Mouse (Mus musculus) MEL (cell line): Measurements from ENCODE around the gene Bbs9.

ENCODE experiments used
- CTCF ChIP-seq, 3 experiments: IDR thresholded peaks in 2 of 3; conservative IDR thresholded peaks in 1 of 3; 2 replicates each; pipeline ENCODE4 v1.5.1; 2011 to 2012; ENCODE audit warnings: low read length in 3 of 3, low read depth in 2 of 3, mild to moderate bottlenecking in 2 of 3, improper control_type of control experiment in 1 of 3, inconsistent platforms in 1 of 3, mixed read lengths in 1 of 3, moderate library complexity in 1 of 3; ENCODE audit not compliant: control insufficient read depth in 1 of 3, insufficient read depth in 1 of 3, poor library complexity in 1 of 3, severe bottlenecking in 1 of 3
- ETS1 ChIP-seq: IDR thresholded peaks from 2 replicates; pipeline ENCODE4 v1.6.1; 2012; ENCODE audit warnings: low read depth, mild to moderate bottlenecking, inconsistent platforms, low read length, improper control_type of control experiment, moderate library complexity
- TCF12 ChIP-seq: IDR thresholded peaks from 2 replicates; pipeline ENCODE4 v1.6.1; 2014; ENCODE audit warnings: low read depth, mild to moderate bottlenecking, inconsistent platforms, low read length, improper control_type of control experiment, moderate library complexity

GRCm38 (mm10) chr9:22710032-22710431, 234.5 kb downstream of the Bbs9 start:
- TF ChIP-seq ETS1 (no peak), CTCF (IDR thresholded peaks at IDR 0.05 in 2 of 3, conservative IDR thresholded peaks at IDR 0.05 in 1 of 3; ENCODE audit: control insufficient read depth in 1 of 3, insufficient read depth in 1 of 3, low read depth in 2 of 3, low read length in 3 of 3, poor library complexity in 1 of 3, severe bottlenecking in 1 of 3) (no peak), TCF12 (no peak)
